Mouse (Mus musculus) CH12.LX (cell line): ENCODE results near the gene Ube2j2.

Experiments
- EP300 ChIP-seq: IDR thresholded peaks from 2 replicates; pipeline ENCODE4 v1.6.1; 2011; ENCODE audit warnings: low read length, improper control_type of control experiment
- POLR2A ChIP-seq: IDR thresholded peaks from 2 replicates; pipeline ENCODE4 v1.6.1; 2011; ENCODE audit warnings: low read depth, mild to moderate bottlenecking, improper control_type of control experiment, low read length
- SMC3 ChIP-seq: IDR thresholded peaks from 2 replicates; pipeline ENCODE4 v1.6.1; 2011; ENCODE audit warnings: low read depth, low read length, improper control_type of control experiment

- TF ChIP-seq SMC3 (no peak), EP300 (no peak), POLR2A (no peak)
These were observed 40.4 kb upstream of the Ube2j2 start for GRCm38 (mm10) chr4:155903246-155903645.
